Mouse (Mus musculus) limb, embryonic 10.5 days (tissue): Measurements from ENCODE around the gene Csnk2a1. TPM values are rescaled to one million over a fixed set of nuclear protein-coding genes. Genes with fewer than 3 reads are reported as not detected.
A peak's percentile ranks its signal among the peaks of the same experiment; 100 is the strongest.

ENCODE experiments used
- DNase-seq: peaks from one replicate; pipeline ENCODE4 v3.0.0-alpha.2; 2017; ENCODE audit warnings: low spot score
- H3K27ac ChIP-seq: fragments of 300-500 bp; sonication (generic); 2 replicates; pipeline ENCODE4 v1.5.1; 2016; ENCODE audit warnings: mild to moderate bottlenecking
- H3K27me3 ChIP-seq: fragments of 300-500 bp; sonication (generic); 2 replicates; pipeline ENCODE4 v1.6.1; 2016; ENCODE audit warnings: low read depth, mild to moderate bottlenecking; ENCODE audit not compliant: poor library complexity, severe bottlenecking
- H3K36me3 ChIP-seq: fragments of 300-500 bp; sonication (generic); 2 replicates; pipeline ENCODE4 v1.6.1; 2016; ENCODE audit warnings: mild to moderate bottlenecking, moderate library complexity
- H3K4me1 ChIP-seq: fragments of 300-500 bp; sonication (generic); 2 replicates; pipeline ENCODE4 v1.6.1; 2016
- H3K4me3 ChIP-seq: fragments of 300-500 bp; sonication (generic); 2 replicates; pipeline ENCODE4 v1.5.1; 2016; ENCODE audit warnings: mild to moderate bottlenecking, moderate library complexity
- H3K9me3 ChIP-seq: fragments of 300-500 bp; sonication (generic); replicated peaks from 2 replicates; pipeline ENCODE4 v1.6.1; 2016; ENCODE audit warnings: mild to moderate bottlenecking
- WGBS: fragments of 180-500 bp; shearing (Covaris S2); methylation state at CpG from one replicate; pipeline ENCODE4 v1.1.7; 2016; 5-methylcytosine and 5-hydroxymethylcytosine counted together
- polyA plus RNA-seq: library from polyadenylated mRNA; unstranded; fragments of >200 nt; fragmentation: Nextera tagmentation; extraction: Ambion mirVana; gene quantifications from 2 replicates; pipeline ENCODE4 v1.2.1, GENCODE M21; 2016

Gene Csnk2a1
- polyA plus RNA-seq, 1 experiment from 2014 or later: 77.6 TPM

DNA sequence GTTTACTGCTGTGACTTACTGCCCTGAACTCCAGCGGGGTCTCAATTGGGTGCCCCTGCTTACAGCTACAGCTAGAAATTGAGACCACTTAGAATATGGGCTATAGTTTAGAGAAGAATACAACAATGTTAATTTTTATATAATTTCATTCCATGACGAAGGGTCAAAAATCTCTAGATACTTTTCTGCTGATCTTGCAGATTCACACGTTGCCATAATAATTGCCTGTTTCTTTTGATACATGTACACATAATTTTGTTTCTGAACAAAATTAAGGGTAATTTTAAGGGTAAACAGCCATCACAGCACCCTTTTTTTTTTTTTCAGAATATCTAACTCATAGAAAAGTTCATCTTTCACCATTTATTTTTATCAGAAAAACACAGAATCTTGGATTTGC lies 80.5 kb downstream of the Csnk2a1 start:
- peaks cover 6% of the 10 kb centered on the region; the same call in 1 of the 2 replicates for H3K4me1 ChIP-seq
- H3K36me3 ChIP-seq: peaks cover 98% of the 10 kb centered on the region
- no peaks in the 10 kb centered on the region for H3K9me3 ChIP-seq
- no peak overlapping the region for H3K27ac ChIP-seq
- 95% methylated on average over 3 of the region's 3 CpGs for WGBS
- no peak overlapping the region for H3K4me3 ChIP-seq
- no peaks in the 10 kb centered on the region for H3K27me3 ChIP-seq
- DNase-seq: no peak

DNA sequence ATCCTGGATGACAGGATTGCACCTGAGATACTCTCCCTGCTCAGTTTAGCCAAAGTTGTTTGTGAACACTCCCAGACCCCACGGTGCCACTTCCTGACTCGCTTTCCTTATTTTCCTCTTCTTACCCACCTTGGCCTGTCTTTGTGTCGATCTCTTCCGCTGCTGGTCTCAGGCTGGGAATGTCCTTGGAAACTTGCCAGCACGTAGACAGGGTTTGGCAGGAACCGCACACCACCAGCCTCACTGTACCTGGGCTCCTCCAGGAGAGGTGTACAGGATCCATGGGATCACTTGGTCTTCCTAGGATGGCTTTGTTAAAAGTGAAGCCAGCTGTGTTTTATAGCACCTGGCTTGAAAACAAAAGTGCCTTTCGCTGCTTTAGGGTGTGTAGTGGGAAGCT lies 86.4 kb downstream of the Csnk2a1 start:
- Histone ChIP-seq H3K36me3 (peaks cover 97% of the 10 kb centered on the region), H3K4me3 (no peak overlapping the region), H3K27ac (no peak overlapping the region), H3K9me3 (no peaks in the 10 kb centered on the region), H3K27me3 (no peaks in the 10 kb centered on the region), H3K4me1 (no peaks in the 10 kb centered on the region)
- WGBS: 95% methylated on average over 7 of the region's 7 CpGs
- DNase-seq: no peak

DNA sequence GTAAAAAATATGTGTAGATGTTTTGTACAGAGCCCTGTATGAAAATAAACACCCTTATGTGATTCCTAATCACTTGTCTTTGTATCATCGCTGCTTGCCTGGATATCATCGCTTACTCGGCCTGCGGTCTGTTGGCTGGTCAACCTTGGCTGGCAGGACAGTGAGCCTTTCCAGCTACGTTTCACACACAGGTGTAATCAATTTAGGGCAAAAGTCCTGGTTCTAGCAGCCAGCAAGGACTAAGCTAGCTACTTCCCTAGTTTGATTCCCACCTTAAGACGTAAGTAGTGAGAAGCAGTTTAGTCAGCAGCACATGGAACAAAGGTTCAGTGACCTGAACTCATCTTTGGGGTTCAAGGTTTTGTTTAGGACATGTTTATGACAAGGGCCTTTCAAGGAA lies 87.3 kb downstream of the Csnk2a1 start:
- DNase-seq: no peak
- H3K36me3 ChIP-seq: peaks cover 97% of the 10 kb centered on the region
- H3K27me3 ChIP-seq: no peaks in the 10 kb centered on the region
- H3K9me3 ChIP-seq: no peaks in the 10 kb centered on the region
- H3K27ac ChIP-seq: no peak overlapping the region
- no peak overlapping the region for H3K4me3 ChIP-seq
- 88% methylated on average over 6 of the region's 6 CpGs for WGBS
- no peaks in the 10 kb centered on the region for H3K4me1 ChIP-seq

DNA sequence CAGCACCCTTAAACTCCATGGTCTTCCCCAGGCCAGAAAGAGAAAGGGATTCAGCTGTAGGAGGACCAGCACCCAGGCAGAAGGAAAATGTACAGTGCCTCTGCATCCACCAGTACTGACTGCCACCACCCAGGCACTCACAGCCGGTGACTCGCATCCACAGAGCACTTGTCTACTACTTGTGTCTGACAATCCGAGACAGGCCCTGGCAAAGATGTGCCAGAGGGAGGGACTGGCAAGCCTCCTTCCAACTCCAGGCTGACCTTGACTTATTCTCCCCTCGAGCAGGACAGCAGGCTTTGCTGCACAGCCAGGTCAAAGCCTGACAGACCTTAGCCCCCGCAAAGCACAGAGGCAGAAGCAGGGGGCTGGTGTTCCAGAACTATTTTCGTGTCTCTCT lies 90.4 kb downstream of the Csnk2a1 start:
- no peaks in the 10 kb centered on the region for H3K9me3 ChIP-seq
- no peak overlapping the region for H3K27ac ChIP-seq
- no peaks in the 10 kb centered on the region for H3K4me1 ChIP-seq
- DNase-seq: no peak
- WGBS: 93% methylated on average over 6 of the region's 6 CpGs
- peaks cover 97% of the 10 kb centered on the region for H3K36me3 ChIP-seq
- H3K4me3 ChIP-seq: no peak overlapping the region
- H3K27me3 ChIP-seq: no peaks in the 10 kb centered on the region

DNA sequence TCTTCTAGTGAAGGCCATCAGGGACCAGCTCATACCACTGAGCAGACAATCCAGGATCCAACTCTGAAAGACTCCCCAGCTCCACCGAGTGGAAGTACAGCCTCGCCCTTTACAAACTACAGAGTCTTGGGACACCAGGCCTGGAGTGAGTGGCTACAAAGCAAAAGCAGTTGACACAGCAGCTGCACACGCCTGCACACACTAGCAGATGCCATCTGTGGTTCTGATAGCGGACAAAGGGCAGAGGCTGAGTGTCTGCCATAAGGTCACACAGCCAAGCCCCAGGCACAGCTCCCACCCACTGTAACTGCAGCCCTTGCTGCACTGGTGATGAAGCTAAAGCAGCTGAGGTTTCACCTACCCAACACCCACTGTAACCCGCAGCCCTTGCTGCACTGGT lies 94.9 kb downstream of the Csnk2a1 start:
- H3K27ac ChIP-seq: no peak overlapping the region
- 88% methylated on average over 5 of the region's 5 CpGs for WGBS
- no peaks in the 10 kb centered on the region for H3K9me3 ChIP-seq
- no peaks in the 10 kb centered on the region for H3K4me1 ChIP-seq
- peaks cover 98% of the 10 kb centered on the region for H3K36me3 ChIP-seq
- no peaks in the 10 kb centered on the region for H3K27me3 ChIP-seq
- H3K4me3 ChIP-seq: no peak overlapping the region
- no peak for DNase-seq

DNA sequence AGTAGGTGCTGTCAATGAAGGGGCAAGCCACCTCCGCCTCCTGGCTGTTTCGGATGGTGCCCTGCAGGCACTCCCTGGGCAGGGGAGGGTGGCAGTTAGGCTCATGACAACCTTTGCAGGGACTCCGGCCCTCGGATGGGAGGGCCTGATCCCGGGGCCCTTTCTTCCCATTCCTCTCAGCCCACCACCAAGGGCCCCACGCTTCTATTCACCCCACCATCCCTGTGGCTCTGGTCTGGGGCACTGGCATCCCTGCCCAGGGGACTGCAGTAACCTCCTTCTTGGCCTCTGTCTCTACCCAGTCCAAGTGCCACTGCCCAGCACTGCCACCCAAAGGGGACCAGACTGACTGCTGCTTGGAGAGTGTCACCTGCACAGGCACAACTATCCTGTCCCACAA lies 95.6 kb downstream of the Csnk2a1 start:
- Histone ChIP-seq H3K27me3 (no peaks in the 10 kb centered on the region), H3K36me3 (peaks cover 98% of the 10 kb centered on the region), H3K4me3 (no peak overlapping the region), H3K27ac (no peak overlapping the region), H3K4me1 (no peaks in the 10 kb centered on the region), H3K9me3 (no peaks in the 10 kb centered on the region)
- 95% methylated on average over 6 of the region's 6 CpGs for WGBS
- no peak for DNase-seq

DNA sequence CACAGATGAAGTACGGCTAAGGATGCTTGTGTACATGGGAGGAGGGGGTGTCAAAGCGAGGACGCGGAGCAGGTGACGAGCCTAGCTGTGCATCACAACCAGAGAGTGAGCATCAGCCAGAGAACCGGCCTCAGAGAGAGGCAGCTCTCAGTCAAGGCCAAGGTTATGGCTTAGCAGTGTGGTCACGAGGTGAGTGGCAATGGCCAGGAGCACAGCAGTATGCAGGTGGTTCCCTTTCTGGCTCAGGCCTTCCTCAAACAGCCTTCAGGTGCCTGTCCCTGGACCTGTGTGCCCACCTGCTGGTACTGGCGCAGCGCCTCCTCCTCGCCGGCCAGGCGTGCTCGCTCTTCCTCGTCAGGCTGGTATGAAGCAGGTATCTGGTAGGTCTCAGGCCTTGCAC lies 97.3 kb downstream of the Csnk2a1 start:
- no peak overlapping the region for H3K27ac ChIP-seq
- no peaks in the 10 kb centered on the region; the same call in 1 of the 2 replicates for H3K4me1 ChIP-seq
- no peak for DNase-seq
- 96% methylated on average over 14 of the region's 14 CpGs for WGBS
- no peak overlapping the region for H3K4me3 ChIP-seq
- no peaks in the 10 kb centered on the region for H3K27me3 ChIP-seq
- no peaks in the 10 kb centered on the region for H3K9me3 ChIP-seq
- H3K36me3 ChIP-seq: peaks cover 100% of the 10 kb centered on the region

DNA sequence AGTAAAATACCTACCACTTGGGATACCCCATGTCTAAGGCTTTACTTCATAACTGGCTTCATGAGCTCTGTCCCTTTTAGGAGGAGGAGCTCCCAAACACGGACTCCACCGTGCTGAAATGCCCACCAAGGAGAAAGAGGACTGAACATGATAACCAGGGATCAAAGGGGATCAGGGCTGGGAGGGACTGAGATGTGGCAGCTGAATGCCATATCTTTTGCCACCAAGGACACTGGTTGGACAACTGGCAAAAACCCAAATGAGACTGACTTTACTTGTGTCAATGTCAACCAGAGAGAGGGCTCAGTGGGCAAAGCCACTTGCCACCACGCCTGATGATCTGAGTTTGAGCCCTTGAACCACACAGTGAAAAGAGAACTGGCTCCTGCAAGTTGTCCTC lies 98.2 kb downstream of the Csnk2a1 start:
- no peaks in the 10 kb centered on the region for H3K27me3 ChIP-seq
- no peak overlapping the region for H3K4me3 ChIP-seq
- peaks cover 98% of the 10 kb centered on the region for H3K36me3 ChIP-seq
- no peaks in the 10 kb centered on the region for H3K9me3 ChIP-seq
- no peaks in the 10 kb centered on the region; the same call in 1 of the 2 replicates for H3K4me1 ChIP-seq
- no peak for DNase-seq
- no peak overlapping the region for H3K27ac ChIP-seq
- 93% methylated on average over 3 of the region's 3 CpGs for WGBS

DNA sequence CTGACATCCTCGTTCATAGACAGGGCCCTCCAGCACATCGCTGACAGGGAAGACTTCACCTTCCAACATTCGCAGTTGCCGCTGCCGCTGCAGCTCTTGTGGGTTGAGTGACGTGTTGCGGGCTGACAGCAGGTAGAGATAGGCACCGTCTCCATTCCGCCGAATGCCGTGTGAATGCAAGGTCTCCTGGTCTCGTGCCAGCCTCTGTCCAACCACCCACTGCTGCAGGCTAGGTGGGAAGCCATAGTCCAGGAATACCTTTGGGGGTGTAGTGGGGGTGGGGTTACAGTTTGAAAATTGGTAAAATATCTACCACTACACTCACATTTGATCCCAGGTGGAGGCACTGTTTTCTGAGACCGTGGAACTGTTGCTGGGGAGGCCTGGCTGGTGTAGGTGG lies 99.5 kb downstream of the Csnk2a1 start:
- Histone ChIP-seq H3K36me3 (peaks cover 98% of the 10 kb centered on the region), H3K27me3 (no peaks in the 10 kb centered on the region), H3K9me3 (no peaks in the 10 kb centered on the region), H3K4me3 (no peak overlapping the region), H3K4me1 (peaks cover 8% of the 10 kb centered on the region), H3K27ac (no peak overlapping the region)
- no peak for DNase-seq
- 92% methylated on average over 13 of the region's 13 CpGs for WGBS

DNA sequence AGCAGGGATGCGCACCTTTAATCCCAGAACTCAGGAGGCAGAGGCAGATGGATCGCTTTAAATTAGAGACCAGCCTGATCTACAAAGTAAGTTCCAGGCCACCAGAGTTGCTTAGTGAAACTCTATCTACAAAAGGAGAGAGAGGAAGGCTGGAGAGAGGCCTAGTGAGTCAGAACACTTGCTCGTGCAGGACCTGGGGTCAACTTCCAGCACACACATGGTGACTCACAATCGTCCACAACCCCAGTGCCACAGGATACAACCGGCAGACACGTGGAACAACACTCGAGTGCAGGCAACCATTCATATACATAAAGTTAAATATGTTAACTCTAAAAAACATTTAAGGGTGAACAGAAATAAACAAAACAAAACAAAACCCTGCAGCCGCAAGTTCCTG lies 100.0 kb downstream of the Csnk2a1 start:
- H3K9me3 ChIP-seq: no peaks in the 10 kb centered on the region
- peaks cover 13% of the 10 kb centered on the region for H3K4me1 ChIP-seq
- H3K4me3 ChIP-seq: no peak overlapping the region
- H3K36me3 ChIP-seq: peaks cover 93% of the 10 kb centered on the region
- 94% methylated on average over 8 of the region's 8 CpGs for WGBS
- no peak for DNase-seq
- H3K27me3 ChIP-seq: no peaks in the 10 kb centered on the region
- no peak overlapping the region for H3K27ac ChIP-seq

DNA sequence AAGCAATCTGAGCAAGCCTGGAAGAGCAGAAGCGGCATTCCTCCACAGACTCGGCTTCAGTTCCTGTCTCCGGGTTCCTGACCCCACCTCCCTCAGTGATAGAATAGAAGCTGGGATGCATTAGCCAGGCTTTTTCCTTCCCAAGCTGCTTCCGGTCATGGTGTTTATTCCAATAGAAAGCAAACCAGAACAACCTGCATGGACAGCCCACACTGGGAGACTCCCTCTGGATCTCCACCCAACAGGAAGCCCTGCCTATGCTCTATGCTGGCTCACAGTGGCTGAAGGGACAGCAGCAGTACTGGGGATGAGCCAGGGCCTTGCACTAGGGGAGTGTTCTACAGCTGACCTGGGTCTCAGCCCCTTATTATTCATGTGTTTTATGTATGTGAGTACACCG lies 101.3 kb downstream of the Csnk2a1 start:
- no peak for DNase-seq
- Histone ChIP-seq H3K36me3 (peaks cover 80% of the 10 kb centered on the region), H3K4me3 (no peak overlapping the region), H3K9me3 (no peaks in the 10 kb centered on the region), H3K4me1 (peaks cover 23% of the 10 kb centered on the region), H3K27me3 (no peaks in the 10 kb centered on the region), H3K27ac (no peak overlapping the region)
- 81% methylated on average over 5 of the region's 5 CpGs for WGBS

DNA sequence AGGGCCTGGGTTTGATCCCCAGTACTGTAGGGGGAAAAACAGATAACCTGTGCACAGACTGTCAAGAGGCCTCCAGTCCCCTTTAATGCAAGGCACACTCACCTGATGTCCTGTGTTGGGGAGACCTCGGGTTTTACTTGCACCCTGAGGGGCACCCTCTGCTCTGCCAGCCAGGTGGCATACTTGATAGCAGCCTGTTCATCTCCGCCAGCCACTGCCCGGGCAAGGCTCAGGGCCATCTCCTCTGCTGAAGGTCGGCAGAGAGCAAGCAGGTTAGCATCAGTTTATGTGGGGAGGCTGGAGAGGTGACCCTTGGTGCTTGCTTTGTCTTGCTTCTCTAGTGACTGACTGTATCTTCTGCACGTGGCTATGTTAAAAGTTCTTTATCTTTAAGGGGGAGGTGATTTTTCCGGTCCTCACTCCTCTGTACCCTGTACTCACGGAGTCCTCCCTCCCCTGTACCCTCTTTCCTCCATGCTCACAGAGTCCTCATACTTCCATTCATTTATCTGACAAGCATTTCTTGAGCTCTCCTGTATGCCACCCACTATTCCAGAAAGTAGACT lies 104.3 kb downstream of the Csnk2a1 start:
- DNase-seq: no peak
- 0 out of 2 replicates have a peak overlapping the region, but pooled peaks have one; percentile 93 for H3K27ac ChIP-seq
- H3K36me3 ChIP-seq: peaks cover 50% of the 10 kb centered on the region
- WGBS: 70% methylated on average over 7 of the region's 7 CpGs
- H3K4me3 ChIP-seq: peak overlapping the region; percentile 71
- H3K27me3 ChIP-seq: peaks cover 17% of the 10 kb centered on the region
- H3K9me3 ChIP-seq: no peaks in the 10 kb centered on the region
- H3K4me1 ChIP-seq: peaks cover 23% of the 10 kb centered on the region
